ENCODE assay signal across 8 mouse cellular contexts in genomic region chr2:176708051-176708450, GRCm38 (mm10). TPM values are rescaled to one million over a fixed set of nuclear protein-coding genes. Genes with fewer than 3 reads are reported as not detected.
A peak's percentile ranks its signal among the peaks of the same experiment; 100 is the strongest.
DNase-seq lines count a peak whose midpoint lies in the region; ATAC-seq and TF ChIP-seq lines count a peak whose summit lies in the region.
"Not testable (repeated sequence)": the region's sequence is repeated elsewhere in the genome, so short reads cannot be mapped to it uniquely, and the experiment has no call there.

TSS of gene Gm14305 (plus strand) at chr2:176708328.

- H3K9me3 ChIP-seq in embryonic facial prominence, embryonic 12.5 days; intestine, embryonic 14.5 days (ENCODE audit: control insufficient read depth, low read length); liver, embryonic 15.5 days (replicated peaks); neural tube, embryonic 11.5 days (ENCODE audit: control insufficient read depth, low read length): not testable (repeated sequence)

- H3K4me3 ChIP-seq in embryonic facial prominence, embryonic 12.5 days, result peak within 1 kb of the TSS; percentile 45
- peak within 1 kb of the TSS; percentile 44 for H3K4me3 ChIP-seq in heart, adult 2 months
- H3K4me3 ChIP-seq in intestine, embryonic 14.5 days (ENCODE audit: low read depth, low read length), result peak within 1 kb of the TSS; percentile 35
- peak within 1 kb of the TSS; percentile 57 for H3K4me3 ChIP-seq in liver, embryonic 15.5 days (replicated peaks)
- H3K4me3 ChIP-seq in neural tube, embryonic 11.5 days (ENCODE audit: low read depth, low read length), result peak within 1 kb of the TSS; percentile 35
- peak within 1 kb of the TSS; percentile 61 for H3K4me3 ChIP-seq in testis, adult 2 months (ENCODE audit: control insufficient read depth, low read depth, low read length)

- peak; percentile 32 to 83 for DNase-seq in adrenal gland, adult (ENCODE audit: inconsistent age in 2 of 2, low spot score in 1 of 2)
- DNase-seq in heart, adult 2 months, result peak in 1 of 2 experiments; percentile 26
- not testable (repeated sequence) for DNase-seq in intestine, embryonic 14.5 days (ENCODE audit: low spot score); neural tube, embryonic 11.5 days (ENCODE audit: low spot score)
- DNase-seq in layer of hippocampus, postnatal 14 days (ENCODE audit: low spot score in 2 of 2), result peak; percentile 19 to 20

- TF ChIP-seq CTCF in heart, adult 2 months (IDR thresholded peaks at IDR 0.05); testis, adult 2 months (IDR thresholded peaks at IDR 0.05; ENCODE audit: control insufficient read depth, insufficient read depth, insufficient replicate concordance, low read depth, low read length): not testable (repeated sequence)

- not testable (repeated sequence) for TF ChIP-seq EP300 in heart, adult 2 months (IDR thresholded peaks at IDR 0.05; ENCODE audit: insufficient read depth, low read depth, low read length)

- H3K27ac ChIP-seq in embryonic facial prominence, embryonic 12.5 days, result 0 out of 2 replicates have a peak within 1 kb of the TSS, but pooled peaks have one; percentile 17
- not testable (repeated sequence) for H3K27ac ChIP-seq in heart, adult 2 months; intestine, embryonic 14.5 days (ENCODE audit: low read depth); liver, embryonic 15.5 days (replicated peaks); neural tube, embryonic 11.5 days (ENCODE audit: low read depth, low read length); testis, adult 2 months (ENCODE audit: control insufficient read depth, insufficient read depth, low read depth, low read length)

- TF ChIP-seq POLR2A in heart, adult 2 months (IDR thresholded peaks at IDR 0.05; ENCODE audit: insufficient read depth, low read depth, low read length); testis, adult 2 months (IDR thresholded peaks at IDR 0.05; ENCODE audit: control insufficient read depth, low read depth, low read length): not testable (repeated sequence)

- intact Hi-C loops in heart, adult 2 months (cut with DNase I), result not testable (repeated sequence)

- not testable (repeated sequence) for H3K4me1 ChIP-seq in embryonic facial prominence, embryonic 12.5 days; heart, adult 2 months (ENCODE audit: control insufficient read depth, insufficient read depth, low read length); intestine, embryonic 14.5 days (replicated peaks; ENCODE audit: control insufficient read depth, insufficient read depth, low read length); liver, embryonic 15.5 days (replicated peaks); neural tube, embryonic 11.5 days (ENCODE audit: control insufficient read depth, insufficient read depth, low read length); testis, adult 2 months (ENCODE audit: control insufficient read depth, insufficient read depth, low read length)

- H3K79me2 ChIP-seq in heart, adult 2 months (replicated peaks; ENCODE audit: control insufficient read depth, insufficient read depth, low read length), result not testable (repeated sequence)

- H3K4me2 ChIP-seq in embryonic facial prominence, embryonic 12.5 days (replicated peaks), result peak within 1 kb of the TSS; percentile 31
- H3K4me2 ChIP-seq in intestine, embryonic 14.5 days (ENCODE audit: low read length), result not testable (repeated sequence)
- H3K4me2 ChIP-seq in liver, embryonic 15.5 days, result peak within 1 kb of the TSS; percentile 56
- 0 out of 2 replicates have a peak within 1 kb of the TSS, but pooled peaks have one; percentile 16 for H3K4me2 ChIP-seq in neural tube, embryonic 11.5 days (ENCODE audit: low read depth)

- WGBS in embryonic facial prominence, embryonic 12.5 days, result 0% methylated on average over 1 of the region's 6 CpGs
- WGBS in heart, adult 2 months, result 2% methylated on average over 3 of the region's 6 CpGs
- 0% methylated on average over 2 of the region's 6 CpGs for WGBS in intestine, embryonic 14.5 days
- 4% methylated on average over 4 of the region's 6 CpGs for WGBS in liver, embryonic 15.5 days (ENCODE audit: insufficient replicate concordance)
- WGBS in neural tube, embryonic 11.5 days, result 6% methylated on average over 2 of the region's 6 CpGs

- not testable (repeated sequence) for H3K27me3 ChIP-seq in embryonic facial prominence, embryonic 12.5 days; heart, adult 2 months (ENCODE audit: control insufficient read depth, insufficient read depth, low read length); intestine, embryonic 14.5 days (replicated peaks; ENCODE audit: control insufficient read depth, insufficient read depth, low read length); liver, embryonic 15.5 days; neural tube, embryonic 11.5 days (ENCODE audit: control insufficient read depth, insufficient read depth, low read length); testis, adult 2 months (ENCODE audit: control insufficient read depth, insufficient read depth, low read length)

- ATAC-seq in embryonic facial prominence, embryonic 12.5 days (ENCODE audit: insufficient number of reproducible peaks, insufficient read depth, low FRiP score, low TSS enrichment); intestine, embryonic 14.5 days (replicated peaks; ENCODE audit: low FRiP score, low TSS enrichment, low read depth); liver, embryonic 15.5 days (ENCODE audit: insufficient read depth); neural tube, embryonic 11.5 days (ENCODE audit: insufficient read depth, low FRiP score, low TSS enrichment): not testable (repeated sequence)

- H3K9ac ChIP-seq in embryonic facial prominence, embryonic 12.5 days, result peak within 1 kb of the TSS; percentile 30; the same call in 1 of the 2 replicates
- H3K9ac ChIP-seq in heart, adult 2 months (ENCODE audit: low read depth, low read length), result peak within 1 kb of the TSS; percentile 75
- not testable (repeated sequence) for H3K9ac ChIP-seq in intestine, embryonic 14.5 days (ENCODE audit: low read length); liver, embryonic 15.5 days; neural tube, embryonic 11.5 days (ENCODE audit: low read length)

- H3K36me3 ChIP-seq in embryonic facial prominence, embryonic 12.5 days; heart, adult 2 months (ENCODE audit: control insufficient read depth, insufficient read depth, low read length); intestine, embryonic 14.5 days (ENCODE audit: control insufficient read depth, insufficient read depth, low read length); liver, embryonic 15.5 days (replicated peaks); neural tube, embryonic 11.5 days (ENCODE audit: control insufficient read depth, insufficient read depth, low read length); testis, adult 2 months (ENCODE audit: control insufficient read depth, insufficient read depth, low read length): not testable (repeated sequence)

RNA-seq across cellular contexts. Expression of gene Gm14305, which starts in this region (rescaled TPM):
- polyA plus RNA-seq in embryonic facial prominence, embryonic 12.5 days (2016; fragmentation: Nextera tagmentation; extraction: Ambion mirVana), result 36.9 and 37.7 TPM in 2 replicates
- total RNA-seq in heart, adult 2 months (2021), result 1 to 10 TPM; 6.7 to 7.5 TPM
- 2.9 and 7.5 TPM in 2 replicates for polyA plus RNA-seq in heart, adult 2 months (2012; rRNA removed)
- polyA plus RNA-seq in intestine, embryonic 14.5 days (2014; fragmentation: Nextera tagmentation; extraction: Ambion mirVana), result 29.9 and 32.6 TPM in 2 replicates
- 10 to 100 TPM; 35.0 to 38.3 TPM for total RNA-seq in layer of hippocampus, postnatal 14 days (2021)
- 3.8 and 4.0 TPM in 2 replicates for polyA plus RNA-seq in liver, embryonic 15.5 days (2015; fragmentation: Nextera tagmentation; extraction: Ambion mirVana)
- 29.7 TPM in 2 replicates for polyA plus RNA-seq in neural tube, embryonic 11.5 days (2014; fragmentation: Nextera tagmentation; extraction: Ambion mirVana)
- polyA plus RNA-seq in testis, adult 2 months (2012; rRNA removed), result 0.78 TPM in 2 replicates

Comparison
In these comparisons a context has a peak if more than half of its experiments do, and no peak if none do; other contexts are left out.
1. RNA of gene Gm14305 (total RNA-seq): 35.0 to 38.3 TPM in layer of hippocampus, postnatal 14 days; 6.7 to 7.5 TPM in heart, adult 2 months; every median in the first group is over 4 times any median in the second.
2. Peak in every context shown above with its lines, with median percentiles within 50 percentile points of each other: H3K4me3 ChIP-seq.